Mouse (Mus musculus) thymus, postnatal 14 days (tissue): ENCODE measurements around the gene Zmpste24.
A peak's percentile ranks its signal among the peaks of the same experiment; 100 is the strongest.
"Not testable (repeated sequence)": the region's sequence is repeated elsewhere in the genome, so short reads cannot be mapped to it uniquely, and the experiment has no call there.

Experiments used
- DNase-seq: peaks from one replicate; pipeline ENCODE4 v3.0.0; 2021

The Zmpste24 gene

DNA sequence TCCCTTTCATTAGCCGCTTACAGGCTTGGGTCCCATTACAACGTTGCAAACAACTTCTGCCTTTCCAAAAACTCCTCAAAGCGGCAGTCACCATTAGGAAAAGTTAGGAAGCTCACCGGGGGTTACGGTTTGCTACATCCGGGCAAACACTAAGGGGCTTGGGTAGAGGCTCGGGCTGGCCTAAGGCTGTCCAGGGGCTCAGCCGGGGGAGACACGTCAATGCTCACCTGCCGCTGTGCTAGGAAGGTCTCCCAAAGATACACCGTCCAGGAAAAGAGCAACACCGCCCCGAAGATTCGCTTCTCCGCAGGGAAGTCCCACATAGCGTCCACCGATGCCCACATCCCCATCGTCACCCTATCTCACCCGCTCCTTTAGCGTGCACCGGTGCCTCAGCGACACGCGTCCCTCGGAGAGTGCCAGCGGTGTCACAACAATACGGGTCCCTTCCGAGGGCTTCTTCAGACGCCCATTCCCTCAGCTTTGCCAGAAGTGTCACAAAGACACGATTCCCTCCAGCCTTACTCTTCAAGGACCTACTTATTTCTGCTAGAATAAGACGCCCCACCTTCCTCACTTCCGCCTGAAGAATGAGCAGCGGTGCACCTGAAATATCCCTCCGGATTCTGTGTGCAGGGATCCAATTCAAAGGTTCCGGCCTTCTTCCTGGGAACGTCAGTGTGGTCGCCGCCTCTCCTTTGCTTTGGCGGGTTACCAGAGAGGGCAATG, at the start of gene Zmpste24:
Gene Zmpste24 (minus strand): TSS at position 592 of the 729 bp plus-strand sequence.
- DNase-seq: peak; percentile 88

GRCm38 (mm10) chr4:121109126-121109525, 11.1 kb upstream of the Zmpste24 start, which contains the start of gene Tmco2:
TSS of gene Tmco2 (minus strand) at chr4:121109226.
- DNase-seq: no peak

DNA sequence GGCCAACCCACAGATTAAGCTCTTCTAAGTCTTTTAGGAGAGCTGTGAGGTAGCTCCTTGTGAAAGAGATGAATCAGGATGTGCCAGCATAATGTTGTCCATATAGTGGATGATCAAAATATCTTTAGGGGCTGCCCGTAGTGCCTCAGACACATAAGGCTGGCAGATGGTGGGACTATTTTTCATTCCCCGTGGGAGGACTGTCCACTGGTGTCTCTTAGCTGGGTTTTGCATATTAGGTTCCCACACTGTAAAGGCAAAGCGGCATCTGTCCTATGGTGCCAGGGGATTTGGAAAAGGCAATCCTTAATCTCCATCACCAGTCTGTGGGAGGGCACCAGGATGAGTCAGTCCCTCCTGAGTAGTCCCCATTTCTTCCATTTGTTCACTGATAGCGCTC, 5.3 kb upstream of the Zmpste24 start:
- no peak for DNase-seq

- DNase-seq: no peak
Measured at GRCm38 (mm10) chr4:121090211-121090610, 7.8 kb downstream of the Zmpste24 start.

DNA sequence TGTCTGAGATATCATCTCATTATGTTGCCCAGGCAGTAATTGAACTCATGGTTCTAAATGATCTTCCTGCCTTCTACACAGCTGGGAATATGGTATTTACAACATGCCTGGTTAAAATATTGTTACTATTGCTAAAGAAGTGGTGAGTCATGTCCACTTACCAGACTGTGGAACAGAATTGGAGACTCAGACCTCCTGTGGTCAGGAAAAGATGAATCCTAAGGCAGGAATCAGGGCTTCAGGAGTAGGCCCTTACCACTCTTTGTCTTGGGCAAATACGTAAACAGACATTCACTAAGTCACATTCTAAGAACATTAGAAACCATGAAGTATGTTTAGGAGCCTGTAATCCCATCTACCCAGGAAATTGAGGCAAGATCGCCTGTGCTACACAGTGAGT, 9.3 kb downstream of the Zmpste24 start:
- DNase-seq: no peak

- DNase-seq: no peak
Measured at GRCm38 (mm10) chr4:121084506-121084905, 13.5 kb downstream of the Zmpste24 start.

DNA sequence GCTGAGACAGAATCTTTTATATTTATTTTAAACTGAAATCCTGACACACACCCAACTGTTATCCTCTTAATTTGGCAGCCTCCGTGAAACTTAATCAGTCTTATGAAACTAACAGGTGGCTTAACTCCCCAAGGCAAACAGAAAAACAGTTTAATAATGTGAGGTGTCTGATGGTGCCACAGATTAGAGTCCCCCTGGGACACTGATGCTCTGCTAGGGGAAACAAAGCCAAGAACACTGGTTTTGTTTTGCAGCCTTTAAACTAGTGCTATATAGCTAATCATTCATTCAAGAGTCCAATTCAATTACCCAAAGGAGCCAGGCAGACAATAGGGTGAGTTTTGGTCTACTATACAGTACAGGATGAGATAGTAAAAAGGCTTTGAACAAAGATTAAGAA, 17.6 kb downstream of the Zmpste24 start:
- no peak for DNase-seq

GRCm38 (mm10) chr4:121077915-121078646, 20.0 kb downstream of the Zmpste24 start:
- no peak for DNase-seq

DNA sequence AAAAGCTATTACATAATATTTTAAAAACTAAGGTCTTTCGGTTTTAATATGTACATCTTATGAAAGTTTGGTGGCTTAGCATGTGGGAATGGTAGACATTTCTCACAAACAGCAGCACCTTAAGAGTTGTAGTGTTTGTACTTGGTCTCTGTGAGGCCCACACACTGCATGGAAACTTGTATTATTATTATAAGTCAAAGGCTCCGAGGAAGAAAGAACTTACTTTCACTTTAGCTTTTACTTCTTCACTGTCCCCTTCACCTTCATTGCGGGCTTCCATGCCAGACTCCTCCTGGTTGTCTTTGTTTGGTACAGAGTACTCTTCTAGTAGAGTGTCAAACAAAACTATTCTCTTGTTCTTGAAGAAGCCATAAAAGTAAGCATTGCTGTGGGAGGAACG, 23.8 kb downstream of the Zmpste24 start:
- DNase-seq: no peak

- no peak for DNase-seq
Measured at GRCm38 (mm10) chr4:121065336-121065735, 32.7 kb downstream of the Zmpste24 start.

- not testable (repeated sequence) for DNase-seq
Measured at GRCm38 (mm10) chr4:121059218-121059617, 38.8 kb downstream of the Zmpste24 start.

DNA sequence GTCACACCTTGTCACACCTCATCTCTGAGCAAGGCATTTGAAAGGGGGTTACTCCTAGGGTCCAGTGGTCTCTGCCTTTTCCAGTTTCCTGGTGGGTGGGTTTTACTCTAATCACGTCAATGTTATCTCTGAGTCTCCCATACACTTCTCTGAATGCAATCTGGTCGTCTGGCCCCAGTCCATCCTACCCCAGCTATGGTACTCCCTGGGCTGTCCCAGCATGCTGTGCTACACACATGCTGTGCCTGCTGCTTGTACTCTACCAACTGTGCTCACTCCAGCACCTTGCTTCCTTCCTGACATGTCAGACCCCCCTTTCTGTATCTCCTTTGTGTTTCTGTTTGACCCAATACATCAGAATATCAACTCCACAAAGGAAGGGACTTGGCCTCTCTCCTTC, 41.0 kb downstream of the Zmpste24 start:
- no peak for DNase-seq

- peak; percentile 50 for DNase-seq
Measured at GRCm38 (mm10) chr4:121056342-121056741, 41.7 kb downstream of the Zmpste24 start.

GRCm38 (mm10) chr4:121052454-121053323, 45.4 kb downstream of the Zmpste24 start:
- no peak for DNase-seq

DNA sequence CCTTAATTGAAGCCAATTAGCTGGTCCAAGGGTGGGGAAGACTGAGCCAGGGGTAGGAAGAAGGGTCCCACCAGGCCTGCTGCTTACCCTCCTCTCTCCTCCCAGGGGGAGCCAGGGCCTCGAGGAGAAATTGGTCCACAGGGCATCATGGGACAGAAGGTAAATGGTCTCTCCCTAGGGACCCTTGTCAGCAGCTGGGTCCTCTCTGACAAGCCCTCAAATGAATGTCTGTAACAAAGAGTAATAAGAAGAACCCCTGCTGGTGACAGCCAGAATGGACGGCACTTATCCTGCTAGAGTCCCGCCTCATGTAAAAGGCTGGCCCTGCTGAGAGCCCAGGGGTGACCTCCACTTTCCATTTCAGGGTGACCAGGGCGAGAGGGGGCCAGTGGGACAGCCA, 46.2 kb downstream of the Zmpste24 start:
- DNase-seq: no peak

DNA sequence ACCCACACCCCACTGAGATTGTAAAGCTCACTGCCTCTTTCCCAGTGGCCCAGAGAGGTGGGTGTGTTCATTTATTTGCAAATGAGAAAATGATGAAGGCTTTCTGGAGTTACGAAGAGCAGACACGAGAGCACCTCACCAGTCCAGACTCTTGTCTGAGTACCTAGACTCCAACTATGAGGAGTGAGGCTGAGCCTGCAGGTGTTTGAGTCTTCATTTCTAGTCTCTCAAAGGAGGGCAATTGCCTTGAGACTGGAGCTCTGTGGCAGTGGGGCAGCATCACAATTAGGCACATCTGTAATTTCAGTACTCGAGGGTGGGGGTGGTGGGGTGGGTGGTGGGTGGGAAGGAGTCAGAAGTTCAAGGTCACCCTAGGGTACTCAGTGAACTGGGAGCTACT, 55.1 kb downstream of the Zmpste24 start:
- no peak for DNase-seq

GRCm38 (mm10) chr4:121042472-121042871, 55.6 kb downstream of the Zmpste24 start:
- no peak for DNase-seq

- peak; percentile 64 for DNase-seq
Measured at GRCm38 (mm10) chr4:121040897-121041671, 57.0 kb downstream of the Zmpste24 start.

- DNase-seq: no peak
Measured at GRCm38 (mm10) chr4:121040323-121040722, 57.7 kb downstream of the Zmpste24 start.

- no peak for DNase-seq
Measured at GRCm38 (mm10) chr4:121039331-121040115, 58.5 kb downstream of the Zmpste24 start, which contains the start of gene Col9a2. TSS of gene Col9a2 (plus strand) at chr4:121039385.

DNA sequence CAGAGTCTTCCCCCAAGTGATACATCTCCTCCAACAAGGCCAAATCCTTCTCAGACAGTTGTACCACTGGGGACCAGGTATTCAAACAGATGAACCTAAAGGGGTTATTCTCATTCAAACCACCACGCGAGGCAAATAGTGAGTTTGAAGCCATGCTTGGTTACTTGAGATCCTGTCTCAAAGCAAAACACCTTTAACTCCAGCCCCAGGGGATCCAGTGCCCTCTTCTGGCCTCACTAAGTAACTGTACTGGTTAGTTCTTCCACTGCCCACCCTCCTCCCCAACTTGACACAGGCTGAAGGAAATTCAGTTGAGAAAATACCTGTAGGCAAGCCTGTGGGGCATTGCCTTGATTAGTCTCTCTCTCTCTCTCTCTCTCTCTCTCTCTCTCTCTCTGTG, 65.0 kb downstream of the Zmpste24 start:
- peak; percentile 21 for DNase-seq

DNA sequence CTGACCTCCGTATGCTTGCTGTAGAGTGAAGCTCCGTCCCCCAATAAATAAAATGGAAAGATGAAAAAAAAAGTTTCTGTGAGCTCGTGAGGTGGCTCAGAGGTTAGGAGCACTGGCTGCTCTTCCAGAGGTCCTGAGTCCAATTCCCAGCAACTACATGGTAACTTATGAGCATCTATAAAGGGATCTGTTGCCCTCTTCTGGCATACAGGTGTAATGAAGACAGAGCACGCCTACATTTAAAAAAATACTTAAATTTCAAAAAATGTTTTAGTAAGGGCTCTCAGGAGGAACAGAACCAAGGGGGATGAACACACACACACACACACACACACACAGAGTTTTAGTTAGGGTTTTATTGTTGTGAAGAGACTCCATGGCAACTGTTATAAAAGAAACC, 66.6 kb downstream of the Zmpste24 start:
- DNase-seq: no peak
